Mouse (Mus musculus): Measurements from ENCODE around the gene Cyp39a1. TPM values are rescaled to one million over a fixed set of nuclear protein-coding genes. Genes with fewer than 3 reads are reported as not detected.

Cyp39a1 gene
- total and polyA plus RNA-seq, 2 experiments from 2014 or later: 8.3 to 39.5 TPM

GRCm38 (mm10) chr17:43704216-43704930, 37.1 kb downstream of the Cyp39a1 start:
- no peaks in the 10 kb centered on the region; the same call in 1 of the 2 replicates for H3K9me3 ChIP-seq (replicated peaks; ENCODE audit: control insufficient read depth, low read length)
- TF ChIP-seq EP300 (IDR thresholded peaks at IDR 0.05; ENCODE audit: low read depth) (no peak), CTCF (IDR thresholded peaks at IDR 0.05; ENCODE audit: low read depth) (no peak)
- ATAC-seq (ENCODE audit: insufficient read depth, low read depth) (no peak), DNase-seq (ENCODE audit: low spot score) (no peak)
- no peaks in the 10 kb centered on the region for H3K4me1 ChIP-seq (ENCODE audit: control insufficient read depth, insufficient read depth)
- peaks cover 28% of the 10 kb centered on the region for H3K36me3 ChIP-seq (replicated peaks; ENCODE audit: control insufficient read depth, insufficient read depth, low read length)
- H3K4me2 ChIP-seq (ENCODE audit: low read depth, low read length): no peak overlapping the region
- WGBS: 85% methylated on average over 12 of the region's 12 CpGs
- no peak overlapping the region for H3K27ac ChIP-seq (ENCODE audit: low read depth)
- H3K9ac ChIP-seq (replicated peaks; ENCODE audit: low read depth, low read length): no peak overlapping the region
- no peak overlapping the region for H3K4me3 ChIP-seq (ENCODE audit: low read depth, low read length)
- no peaks in the 10 kb centered on the region for H3K27me3 ChIP-seq (ENCODE audit: control insufficient read depth, insufficient read depth, low read length)

GRCm38 (mm10) chr17:43706749-43707148, 39.5 kb downstream of the Cyp39a1 start:
- Histone ChIP-seq H3K4me2 (ENCODE audit: low read depth, low read length) (no peak overlapping the region), H3K4me1 (ENCODE audit: control insufficient read depth, insufficient read depth) (peaks cover 7% of the 10 kb centered on the region; the same call in 1 of the 2 replicates), H3K9me3 (replicated peaks; ENCODE audit: control insufficient read depth, low read length) (no peaks in the 10 kb centered on the region; the same call in 1 of the 2 replicates), H3K4me3 (ENCODE audit: low read depth, low read length) (no peak overlapping the region), H3K27ac (ENCODE audit: low read depth) (peak overlapping the region; percentile 52), H3K9ac (replicated peaks; ENCODE audit: low read depth, low read length) (no peak overlapping the region), H3K36me3 (replicated peaks; ENCODE audit: control insufficient read depth, insufficient read depth, low read length) (peaks cover 28% of the 10 kb centered on the region), H3K27me3 (ENCODE audit: control insufficient read depth, insufficient read depth, low read length) (no peaks in the 10 kb centered on the region)
- TF ChIP-seq CTCF (IDR thresholded peaks at IDR 0.05; ENCODE audit: low read depth): no peak
- TF ChIP-seq EP300 (IDR thresholded peaks at IDR 0.05; ENCODE audit: low read depth): no peak
- DNase-seq (ENCODE audit: low spot score): no peak
- ATAC-seq (ENCODE audit: insufficient read depth, low read depth): no peak
- 84% methylated on average over 3 of the region's 3 CpGs for WGBS

- DNase-seq (ENCODE audit: low spot score): peak; percentile 85
- no peak overlapping the region for H3K4me2 ChIP-seq (ENCODE audit: low read depth, low read length)
- peaks cover 12% of the 10 kb centered on the region for H3K4me1 ChIP-seq (ENCODE audit: control insufficient read depth, insufficient read depth)
- no peaks in the 10 kb centered on the region; the same call in 1 of the 2 replicates for H3K9me3 ChIP-seq (replicated peaks; ENCODE audit: control insufficient read depth, low read length)
- H3K36me3 ChIP-seq (replicated peaks; ENCODE audit: control insufficient read depth, insufficient read depth, low read length): peaks cover 24% of the 10 kb centered on the region
- ATAC-seq (ENCODE audit: insufficient read depth, low read depth): peak; percentile 79
- no peak overlapping the region for H3K9ac ChIP-seq (replicated peaks; ENCODE audit: low read depth, low read length)
- no peak overlapping the region for H3K4me3 ChIP-seq (ENCODE audit: low read depth, low read length)
- no peaks in the 10 kb centered on the region for H3K27me3 ChIP-seq (ENCODE audit: control insufficient read depth, insufficient read depth, low read length)
- TF ChIP-seq CTCF (IDR thresholded peaks at IDR 0.05; ENCODE audit: low read depth) (peak; percentile 39), EP300 (IDR thresholded peaks at IDR 0.05; ENCODE audit: low read depth) (peak; percentile 57; the same call in 1 of the 2 replicates)
- 47% methylated on average over 3 of the region's 3 CpGs for WGBS
- peak overlapping the region; percentile 52 for H3K27ac ChIP-seq (ENCODE audit: low read depth)
Measured at GRCm38 (mm10) chr17:43707254-43707653, 40.0 kb downstream of the Cyp39a1 start.

GRCm38 (mm10) chr17:43711557-43712352, 44.5 kb downstream of the Cyp39a1 start:
- peaks cover 13% of the 10 kb centered on the region for H3K36me3 ChIP-seq (replicated peaks; ENCODE audit: control insufficient read depth, insufficient read depth, low read length)
- H3K27ac ChIP-seq (ENCODE audit: low read depth): peak overlapping the region; percentile 69
- no peak for ATAC-seq (ENCODE audit: insufficient read depth, low read depth)
- H3K4me1 ChIP-seq (ENCODE audit: control insufficient read depth, insufficient read depth): peaks cover 30% of the 10 kb centered on the region
- no peak for DNase-seq (ENCODE audit: low spot score)
- no peaks in the 10 kb centered on the region for H3K27me3 ChIP-seq (ENCODE audit: control insufficient read depth, insufficient read depth, low read length)
- H3K9ac ChIP-seq (replicated peaks; ENCODE audit: low read depth, low read length): no peak overlapping the region
- H3K9me3 ChIP-seq (replicated peaks; ENCODE audit: control insufficient read depth, low read length): no peaks in the 10 kb centered on the region; the same call in 1 of the 2 replicates
- TF ChIP-seq CTCF (IDR thresholded peaks at IDR 0.05; ENCODE audit: low read depth): no peak
- TF ChIP-seq EP300 (IDR thresholded peaks at IDR 0.05; ENCODE audit: low read depth): 0 out of 2 replicates have a peak, but pooled peaks have one; percentile 35
- WGBS: 24% methylated on average over 7 of the region's 7 CpGs
- no peak overlapping the region for H3K4me3 ChIP-seq (ENCODE audit: low read depth, low read length)
- no peak overlapping the region for H3K4me2 ChIP-seq (ENCODE audit: low read depth, low read length)

- Histone ChIP-seq H3K9ac (replicated peaks; ENCODE audit: low read depth, low read length) (no peak overlapping the region), H3K4me3 (ENCODE audit: low read depth, low read length) (no peak overlapping the region), H3K4me1 (ENCODE audit: control insufficient read depth, insufficient read depth) (peaks cover 41% of the 10 kb centered on the region), H3K27me3 (ENCODE audit: control insufficient read depth, insufficient read depth, low read length) (no peaks in the 10 kb centered on the region), H3K4me2 (ENCODE audit: low read depth, low read length) (no peak overlapping the region), H3K36me3 (replicated peaks; ENCODE audit: control insufficient read depth, insufficient read depth, low read length) (0 out of 2 replicates have a peak, but pooled peaks cover 3% of the 10 kb centered on the region), H3K9me3 (replicated peaks; ENCODE audit: control insufficient read depth, low read length) (no peaks in the 10 kb centered on the region), H3K27ac (ENCODE audit: low read depth) (peak overlapping the region; percentile 62)
- no peak for TF ChIP-seq EP300 (IDR thresholded peaks at IDR 0.05; ENCODE audit: low read depth)
- no peak for TF ChIP-seq CTCF (IDR thresholded peaks at IDR 0.05; ENCODE audit: low read depth)
- ATAC-seq (ENCODE audit: insufficient read depth, low read depth): no peak
- DNase-seq (ENCODE audit: low spot score): no peak
- 10% methylated on average over 3 of the region's 3 CpGs for WGBS
Measured at GRCm38 (mm10) chr17:43714191-43714590, 47.0 kb downstream of the Cyp39a1 start.
